Mouse (Mus musculus) hindbrain, embryonic 10.5 days (tissue): ENCODE measurements around the gene Ttc1. TPM values are rescaled to one million over a fixed set of nuclear protein-coding genes. Genes with fewer than 3 reads are reported as not detected.

ENCODE experiments used
- DNase-seq: peaks from one replicate; pipeline ENCODE4 v3.0.0-alpha.2; 2017; ENCODE audit warnings: low spot score
- H3K27ac ChIP-seq: fragments of 300-500 bp; sonication (generic); 2 replicates; pipeline ENCODE4 v1.5.1; 2016; ENCODE audit warnings: mild to moderate bottlenecking, moderate library complexity
- H3K27me3 ChIP-seq: fragments of 300-500 bp; sonication (generic); 2 replicates; pipeline ENCODE4 v1.6.1; 2016; ENCODE audit warnings: mild to moderate bottlenecking; ENCODE audit not compliant: poor library complexity, insufficient read depth, severe bottlenecking
- H3K36me3 ChIP-seq: fragments of 300-500 bp; sonication (generic); 2 replicates; pipeline ENCODE4 v1.6.1; 2016; ENCODE audit warnings: mild to moderate bottlenecking, moderate library complexity
- H3K4me1 ChIP-seq: fragments of 300-500 bp; sonication (generic); replicated peaks from 2 replicates; pipeline ENCODE4 v1.6.1; 2016; ENCODE audit warnings: mild to moderate bottlenecking
- H3K4me3 ChIP-seq: fragments of 300-500 bp; sonication (generic); 2 replicates; pipeline ENCODE4 v1.5.1; 2016; ENCODE audit warnings: mild to moderate bottlenecking, moderate library complexity
- H3K9me3 ChIP-seq: fragments of 300-500 bp; sonication (generic); 2 replicates; pipeline ENCODE4 v1.6.1; 2016; ENCODE audit warnings: mild to moderate bottlenecking, moderate library complexity
- WGBS: fragments of 180-500 bp; shearing (Covaris S2); methylation state at CpG from one replicate; pipeline ENCODE4 v1.1.7; 2016; 5-methylcytosine and 5-hydroxymethylcytosine counted together
- polyA plus RNA-seq: library from polyadenylated mRNA; unstranded; fragments of >200 nt; fragmentation: Nextera tagmentation; extraction: Ambion mirVana; gene quantifications from 2 replicates; pipeline ENCODE4 v1.2.1, GENCODE M21; 2016

Gene Ttc1
- polyA plus RNA-seq, 1 experiment from 2014 or later, result 78.4 TPM

- DNase-seq, result no peak
- Histone ChIP-seq H3K9me3 (no peaks in the 10 kb centered on the region), H3K36me3 (no peaks in the 10 kb centered on the region), H3K27ac (no peak overlapping the region), H3K27me3 (no peaks in the 10 kb centered on the region), H3K4me1 (no peaks in the 10 kb centered on the region), H3K4me3 (no peak overlapping the region)
- 84% methylated on average over 2 of the region's 2 CpGs for WGBS
Observed at GRCm38 (mm10) chr11:43758436-43758835, 10.6 kb upstream of the Ttc1 start.

GRCm38 (mm10) chr11:43755411-43755810 lies 7.6 kb upstream of the Ttc1 start:
- 66% methylated on average over 5 of the region's 5 CpGs for WGBS
- no peak overlapping the region for H3K27ac ChIP-seq

GRCm38 (mm10) chr11:43754568-43754967 lies 6.8 kb upstream of the Ttc1 start:
- Histone ChIP-seq H3K27me3 (no peaks in the 10 kb centered on the region), H3K9me3 (no peaks in the 10 kb centered on the region), H3K4me3 (no peak overlapping the region), H3K27ac (no peak overlapping the region), H3K36me3 (no peaks in the 10 kb centered on the region), H3K4me1 (no peaks in the 10 kb centered on the region)
- 85% methylated on average over 1 of the region's 1 CpGs for WGBS
- no peak for DNase-seq

More at GRCm38 (mm10) chr11:43755411-43755810, 7.6 kb upstream of the Ttc1 start:
- no peaks in the 10 kb centered on the region for H3K4me1 ChIP-seq
- H3K36me3 ChIP-seq, result no peaks in the 10 kb centered on the region
- H3K27me3 ChIP-seq, result no peaks in the 10 kb centered on the region
- no peaks in the 10 kb centered on the region for H3K9me3 ChIP-seq
- no peak overlapping the region for H3K4me3 ChIP-seq
- no peak for DNase-seq

- Histone ChIP-seq H3K36me3 (no peaks in the 10 kb centered on the region), H3K27ac (no peak overlapping the region), H3K9me3 (no peaks in the 10 kb centered on the region), H3K4me3 (no peak overlapping the region), H3K4me1 (peaks cover 10% of the 10 kb centered on the region), H3K27me3 (no peaks in the 10 kb centered on the region)
- DNase-seq, result no peak
- 70% methylated on average over 2 of the region's 2 CpGs for WGBS
Observed at GRCm38 (mm10) chr11:43751542-43751941, 3.7 kb upstream of the Ttc1 start.

GRCm38 (mm10) chr11:43728737-43729301 lies 19.0 kb downstream of the Ttc1 start:
- Histone ChIP-seq H3K27ac (no peak overlapping the region), H3K4me1 (no peaks in the 10 kb centered on the region), H3K4me3 (no peak overlapping the region), H3K9me3 (no peaks in the 10 kb centered on the region), H3K36me3 (peaks cover 62% of the 10 kb centered on the region), H3K27me3 (no peaks in the 10 kb centered on the region)
- no peak for DNase-seq
- WGBS, result 93% methylated on average over 7 of the region's 7 CpGs

- Histone ChIP-seq H3K27ac (no peak overlapping the region), H3K4me1 (no peaks in the 10 kb centered on the region), H3K27me3 (no peaks in the 10 kb centered on the region), H3K36me3 (peaks cover 61% of the 10 kb centered on the region), H3K9me3 (no peaks in the 10 kb centered on the region), H3K4me3 (no peak overlapping the region)
- WGBS, result 85% methylated on average over 7 of the region's 7 CpGs
- no peak for DNase-seq
Observed at GRCm38 (mm10) chr11:43727796-43728195, 20.0 kb downstream of the Ttc1 start.

- no peak overlapping the region for H3K4me3 ChIP-seq
- no peaks in the 10 kb centered on the region for H3K27me3 ChIP-seq
- no peaks in the 10 kb centered on the region for H3K9me3 ChIP-seq
- 92% methylated on average over 3 of the region's 3 CpGs for WGBS
- no peaks in the 10 kb centered on the region for H3K4me1 ChIP-seq
- no peak overlapping the region for H3K27ac ChIP-seq
- DNase-seq, result no peak
- H3K36me3 ChIP-seq, result peaks cover 60% of the 10 kb centered on the region
Observed at GRCm38 (mm10) chr11:43723411-43723810, 24.4 kb downstream of the Ttc1 start.

- Histone ChIP-seq H3K4me3 (no peak overlapping the region), H3K36me3 (peaks cover 70% of the 10 kb centered on the region), H3K9me3 (no peaks in the 10 kb centered on the region), H3K27ac (no peak overlapping the region), H3K4me1 (no peaks in the 10 kb centered on the region), H3K27me3 (no peaks in the 10 kb centered on the region)
- DNase-seq, result no peak
- 94% methylated on average over 4 of the region's 4 CpGs for WGBS
Observed at GRCm38 (mm10) chr11:43712178-43712577, 35.6 kb downstream of the Ttc1 start.

GRCm38 (mm10) chr11:43708409-43708808 lies 39.4 kb downstream of the Ttc1 start:
- H3K36me3 ChIP-seq, result peaks cover 71% of the 10 kb centered on the region
- DNase-seq, result no peak
- H3K27ac ChIP-seq, result no peak overlapping the region
- H3K27me3 ChIP-seq, result no peaks in the 10 kb centered on the region
- no peaks in the 10 kb centered on the region for H3K4me1 ChIP-seq
- WGBS, result 93% methylated on average over 2 of the region's 2 CpGs
- no peaks in the 10 kb centered on the region for H3K9me3 ChIP-seq
- no peak overlapping the region for H3K4me3 ChIP-seq

- DNase-seq, result no peak
- no peak overlapping the region for H3K4me3 ChIP-seq
- H3K27ac ChIP-seq, result no peak overlapping the region
- no peaks in the 10 kb centered on the region for H3K27me3 ChIP-seq
- WGBS, result 95% methylated on average over 10 of the region's 10 CpGs
- peaks cover 79% of the 10 kb centered on the region for H3K36me3 ChIP-seq
- no peaks in the 10 kb centered on the region for H3K9me3 ChIP-seq
- no peaks in the 10 kb centered on the region for H3K4me1 ChIP-seq
Observed at GRCm38 (mm10) chr11:43705751-43706150, 42.1 kb downstream of the Ttc1 start.

GRCm38 (mm10) chr11:43703552-43703951 lies 44.3 kb downstream of the Ttc1 start:
- H3K36me3 ChIP-seq, result peaks cover 78% of the 10 kb centered on the region
- H3K9me3 ChIP-seq, result no peaks in the 10 kb centered on the region
- 90% methylated on average over 1 of the region's 1 CpGs for WGBS

GRCm38 (mm10) chr11:43700291-43700690 lies 47.5 kb downstream of the Ttc1 start:
- Histone ChIP-seq H3K4me1 (no peaks in the 10 kb centered on the region), H3K36me3 (peaks cover 81% of the 10 kb centered on the region), H3K27me3 (no peaks in the 10 kb centered on the region), H3K27ac (no peak overlapping the region), H3K4me3 (no peak overlapping the region), H3K9me3 (no peaks in the 10 kb centered on the region)
- 91% methylated on average over 3 of the region's 3 CpGs for WGBS
- DNase-seq, result no peak

More at GRCm38 (mm10) chr11:43703552-43703951, 44.3 kb downstream of the Ttc1 start:
- Histone ChIP-seq H3K27ac (no peak overlapping the region), H3K27me3 (no peaks in the 10 kb centered on the region), H3K4me1 (no peaks in the 10 kb centered on the region), H3K4me3 (no peak overlapping the region)
- no peak for DNase-seq

GRCm38 (mm10) chr11:43698621-43699020 lies 49.2 kb downstream of the Ttc1 start:
- no peaks in the 10 kb centered on the region for H3K9me3 ChIP-seq
- WGBS, result 92% methylated on average over 5 of the region's 5 CpGs
- no peak overlapping the region for H3K27ac ChIP-seq
- no peak overlapping the region for H3K4me3 ChIP-seq
- DNase-seq, result no peak
- H3K4me1 ChIP-seq, result no peaks in the 10 kb centered on the region
- H3K36me3 ChIP-seq, result peaks cover 79% of the 10 kb centered on the region
- no peaks in the 10 kb centered on the region for H3K27me3 ChIP-seq

GRCm38 (mm10) chr11:43696623-43697022 lies 51.2 kb downstream of the Ttc1 start:
- H3K4me3 ChIP-seq, result no peak overlapping the region
- H3K9me3 ChIP-seq, result no peaks in the 10 kb centered on the region
- no peak for DNase-seq
- no peaks in the 10 kb centered on the region for H3K27me3 ChIP-seq
- H3K27ac ChIP-seq, result no peak overlapping the region
- WGBS, result 84% methylated on average over 4 of the region's 4 CpGs
- no peaks in the 10 kb centered on the region for H3K4me1 ChIP-seq
- peaks cover 87% of the 10 kb centered on the region for H3K36me3 ChIP-seq
